Comparison of ENCODE assay signal across 22 mouse cellular contexts in genomic region chr7:15993152-15993551, GRCm38 (mm10). TPM values are rescaled to one million over a fixed set of nuclear protein-coding genes. Genes with fewer than 3 reads are reported as not detected.
DNase-seq lines count a peak whose midpoint lies in the region; ATAC-seq lines count a peak whose summit lies in the region.
"Had no signal": no experiment of that assay in that cellular context is flagged by ENCODE, and none has a peak within 500 bp of the region (broad histone marks: within the 10 kb centered on the region; RNA-seq: fewer than 3 reads in every experiment).

No protein-coding gene starts in this region.

- H3K27ac ChIP-seq in liver, embryonic 12.5 days: no peak overlapping the region
- H3K27ac ChIP-seq: embryonic facial prominence, embryonic 15.5 days; hindbrain, embryonic 14.5 days; liver, embryonic 15.5 days; midbrain, embryonic 15.5 days; neural tube, embryonic 15.5 days had no signal

- no peak overlapping the region for H3K4me3 ChIP-seq in liver, embryonic 12.5 days
- H3K4me3 ChIP-seq: embryonic facial prominence, embryonic 15.5 days; heart, embryonic 12.5 days; liver, embryonic 15.5 days; midbrain, embryonic 15.5 days; neural tube, embryonic 15.5 days had no signal

- H3K27me3 ChIP-seq in liver, embryonic 12.5 days (replicated peaks): no peaks in the 10 kb centered on the region
- H3K27me3 ChIP-seq: CH12.LX; embryonic facial prominence, embryonic 15.5 days; heart, embryonic 12.5 days; liver, embryonic 15.5 days; midbrain, embryonic 15.5 days; neural tube, embryonic 15.5 days had no signal

- 0 out of 2 replicates have a peak, but pooled peaks have one; percentile 12 for ATAC-seq in liver, embryonic 12.5 days
- ATAC-seq: forebrain, embryonic 16.5 days; midbrain, embryonic 15.5 days had no signal

- no peak for DNase-seq in liver
- DNase-seq in kidney, adult 8-10 months: peak; percentile 85 to 86
- peak; percentile 80 to 90 for DNase-seq in kidney, postnatal 36 days
- no peak for DNase-seq in cerebellum, adult 9-11 months
- no peak for DNase-seq in gastrocnemius, postnatal 14 days
- DNase-seq in spleen, postnatal 14 days (ENCODE audit: low spot score in 2 of 2): no peak
- DNase-seq: adrenal gland, postnatal 25 days; cerebellum, adult 11 months; cerebellum, postnatal 25 days; embryo, embryonic 11 days; lung, postnatal 10 days; right cerebral cortex, postnatal 14 days; thymus, postnatal 25 days had no signal

- no peak overlapping the region for H3K4me2 ChIP-seq in liver, embryonic 12.5 days
- H3K4me2 ChIP-seq: embryonic facial prominence, embryonic 15.5 days; heart, embryonic 12.5 days; hindbrain, embryonic 14.5 days; liver, embryonic 15.5 days; midbrain, embryonic 15.5 days; neural tube, embryonic 15.5 days had no signal

- intact Hi-C loops in gastrocnemius, postnatal 14 days (cut with DNase I; ENCODE audit: low total_unique reads): no loop called here

- 0 out of 2 replicates have a peak, but pooled peaks cover 5% of the 10 kb centered on the region for H3K4me1 ChIP-seq in liver, embryonic 12.5 days
- H3K4me1 ChIP-seq: embryonic facial prominence, embryonic 15.5 days; heart, embryonic 12.5 days; midbrain, embryonic 15.5 days; neural tube, embryonic 15.5 days had no signal

- H3K9ac ChIP-seq in liver, embryonic 12.5 days: no peak overlapping the region
- H3K9ac ChIP-seq: embryonic facial prominence, embryonic 15.5 days; heart, embryonic 12.5 days; hindbrain, embryonic 14.5 days; liver, embryonic 15.5 days; midbrain, embryonic 15.5 days; neural tube, embryonic 15.5 days had no signal

- WGBS in liver, embryonic 12.5 days (ENCODE audit: insufficient replicate concordance): 63% methylated on average over 3 of the region's 3 CpGs

- peaks cover 90% of the 10 kb centered on the region for H3K36me3 ChIP-seq in liver, embryonic 12.5 days

- no peaks in the 10 kb centered on the region for H3K9me3 ChIP-seq in liver, embryonic 12.5 days (replicated peaks)
- H3K9me3 ChIP-seq: embryonic facial prominence, embryonic 15.5 days; heart, embryonic 12.5 days; liver, embryonic 15.5 days; midbrain, embryonic 15.5 days; neural tube, embryonic 15.5 days had no signal

RNA-seq across cellular contexts. Expression of gene Ehd2, which starts 25.8 kb away (rescaled TPM):
- 6.5 and 7.8 TPM in 2 replicates for polyA plus RNA-seq in liver, embryonic 12.5 days (2016; fragmentation: Nextera tagmentation; extraction: Ambion mirVana)
- 100 to 1,000 TPM in 1 of 2 experiments, 10 to 100 TPM in 1; 91.3 to 101 TPM for total RNA-seq in gastrocnemius, postnatal 14 days (2021)

RNA-seq across cellular contexts. Expression of gene Nop53, which starts 47.3 kb away (rescaled TPM):
- polyA plus RNA-seq in liver, embryonic 12.5 days (2016; fragmentation: Nextera tagmentation; extraction: Ambion mirVana): 130 and 143 TPM in 2 replicates
- total RNA-seq in gastrocnemius, postnatal 14 days (2021): 100 to 1,000 TPM; 121 to 127 TPM

RNA-seq across cellular contexts. Expression of gene Bicra, which starts 54.6 kb away (rescaled TPM):
- polyA plus RNA-seq in liver, embryonic 12.5 days (2016; fragmentation: Nextera tagmentation; extraction: Ambion mirVana): 2.9 and 3.3 TPM in 2 replicates
- 1 to 10 TPM; 7.9 to 8.8 TPM for total RNA-seq in gastrocnemius, postnatal 14 days (2021)

Comparison
In these comparisons a context has a peak if more than half of its experiments do, and no peak if none do; other contexts are left out.
1. DNase-seq: peak in kidney, adult 8-10 months (2 of 2) and kidney, postnatal 36 days (2 of 2); none in liver (single experiment), cerebellum, adult 9-11 months (single experiment), gastrocnemius, postnatal 14 days (single experiment) and spleen, postnatal 14 days (0 of 2).